Mouse (Mus musculus): ENCODE measurements around the gene Adgrf3. TPM values are rescaled to one million over a fixed set of nuclear protein-coding genes. Genes with fewer than 3 reads are reported as not detected.

Gene Adgrf3
- total and polyA plus RNA-seq, 3 experiments = 1.0 to 2.3 (median 2.2) TPM

GRCm38 (mm10) chr5:30245861-30246416 is 40.4 kb upstream of the Adgrf3 start:
- Histone ChIP-seq H3K9ac (ENCODE audit: insufficient read depth, low read depth) (no peak overlapping the region), H3K36me3 (replicated peaks in 1 of 2; ENCODE audit: control insufficient read depth in 1 of 2, insufficient read depth in 1 of 2, low read length in 1 of 2) (peaks cover 6 to 31% of the 10 kb centered on the region in 2 experiments), H3K4me1 (ENCODE audit: control insufficient read depth in 1 of 2, insufficient read depth in 2 of 2) (peaks cover 2 to 40% of the 10 kb centered on the region in 2 experiments; a peak in 3 of 4 replicates), H3K4me3 (replicated peaks in 1 of 3; ENCODE audit: low read depth in 2 of 3, low read length in 2 of 3, poor library complexity in 1 of 3) (no peak overlapping the region), H3K27me3 (replicated peaks) (no peaks in the 10 kb centered on the region), H3K4me2 (ENCODE audit: insufficient read depth, low read depth, poor library complexity, severe bottlenecking) (no peak overlapping the region), H3K27ac (ENCODE audit: insufficient read depth, low read depth) (no peak overlapping the region), H3K79me2 (replicated peaks; ENCODE audit: control insufficient read depth, extremely low read depth, insufficient read depth, poor library complexity, severe bottlenecking) (peaks cover 35% of the 10 kb centered on the region), H3K9me3 (replicated peaks; ENCODE audit: low read length) (no peaks in the 10 kb centered on the region)
- dilution Hi-C loops (cut with MboI; ENCODE audit: extremely low pct_ligation_motif_present, extremely low pct_unique_long_range_greater_than_20kb, low sequenced_read_pairs) = no loop called here
- no peak for DNase-seq (ENCODE audit: extremely low read depth)
- in situ Hi-C loops (cut with MboI; ENCODE audit: low pct_ligation_motif_present, low pct_unique_long_range_greater_than_20kb, low sequenced_read_pairs) = no loop called here
- TF ChIP-seq BHLHE40 (IDR thresholded peaks at IDR 0.05; ENCODE audit: low read depth, low read length) (peak; percentile 65), CHD1 (IDR thresholded peaks at IDR 0.05; ENCODE audit: low read depth, low read length) (no peak)

GRCm38 (mm10) chr5:30243741-30244140 is 38.2 kb upstream of the Adgrf3 start:
- H3K4me3 ChIP-seq (replicated peaks in 1 of 3; ENCODE audit: low read depth in 2 of 3, low read length in 2 of 3, poor library complexity in 1 of 3) = no peak overlapping the region
- no peak overlapping the region for H3K4me2 ChIP-seq (ENCODE audit: insufficient read depth, low read depth, poor library complexity, severe bottlenecking)
- H3K36me3 ChIP-seq (replicated peaks in 1 of 2; ENCODE audit: control insufficient read depth in 1 of 2, insufficient read depth in 1 of 2, low read length in 1 of 2) = peaks cover under 1 to 22% of the 10 kb centered on the region in 2 experiments
- peak; percentile 45 for DNase-seq (ENCODE audit: extremely low read depth)
- H3K79me2 ChIP-seq (replicated peaks; ENCODE audit: control insufficient read depth, extremely low read depth, insufficient read depth, poor library complexity, severe bottlenecking) = peaks cover 45% of the 10 kb centered on the region
- no peaks in the 10 kb centered on the region for H3K9me3 ChIP-seq (replicated peaks; ENCODE audit: low read length)
- H3K9ac ChIP-seq (ENCODE audit: insufficient read depth, low read depth) = no peak overlapping the region
- dilution Hi-C loops (cut with MboI; ENCODE audit: extremely low pct_ligation_motif_present, extremely low pct_unique_long_range_greater_than_20kb, low sequenced_read_pairs) = no loop called here
- H3K27me3 ChIP-seq (replicated peaks) = no peaks in the 10 kb centered on the region
- in situ Hi-C loops (cut with MboI; ENCODE audit: low pct_ligation_motif_present, low pct_unique_long_range_greater_than_20kb, low sequenced_read_pairs) = no loop called here
- peaks cover 2 to 47% of the 10 kb centered on the region in 2 experiments; a peak in 3 of 4 replicates for H3K4me1 ChIP-seq (ENCODE audit: control insufficient read depth in 1 of 2, insufficient read depth in 2 of 2)
- no peak for TF ChIP-seq ZMIZ1 (IDR thresholded peaks at IDR 0.05; ENCODE audit: low read depth, low read length)
- no peak for TF ChIP-seq PAX5 (IDR thresholded peaks at IDR 0.05; ENCODE audit: low read length)
- peak; percentile 56 to 59 for TF ChIP-seq CTCF (conservative IDR thresholded peaks at IDR 0.05 in 1 of 2, IDR thresholded peaks at IDR 0.05 in 1 of 2; ENCODE audit: low read depth in 2 of 2, low read length in 2 of 2)
- TF ChIP-seq TCF12 (IDR thresholded peaks at IDR 0.05; ENCODE audit: low read depth, low read length) = no peak
- no peak for TF ChIP-seq RAD21 (IDR thresholded peaks at IDR 0.05; ENCODE audit: low read depth, low read length)
- no peak overlapping the region for H3K27ac ChIP-seq (ENCODE audit: insufficient read depth, low read depth)

GRCm38 (mm10) chr5:30242410-30242809 is 36.9 kb upstream of the Adgrf3 start:
- Histone ChIP-seq H3K36me3 (replicated peaks in 1 of 2; ENCODE audit: control insufficient read depth in 1 of 2, insufficient read depth in 1 of 2, low read length in 1 of 2) (peaks cover 0 to 21% of the 10 kb centered on the region in 2 experiments), H3K9me3 (replicated peaks; ENCODE audit: low read length) (no peaks in the 10 kb centered on the region), H3K4me2 (ENCODE audit: insufficient read depth, low read depth, poor library complexity, severe bottlenecking) (no peak overlapping the region), H3K4me1 (ENCODE audit: control insufficient read depth in 1 of 2, insufficient read depth in 2 of 2) (peaks cover 2 to 53% of the 10 kb centered on the region in 2 experiments; a peak in 3 of 4 replicates), H3K9ac (ENCODE audit: insufficient read depth, low read depth) (no peak overlapping the region), H3K79me2 (replicated peaks; ENCODE audit: control insufficient read depth, extremely low read depth, insufficient read depth, poor library complexity, severe bottlenecking) (peaks cover 55% of the 10 kb centered on the region), H3K27ac (ENCODE audit: insufficient read depth, low read depth) (no peak overlapping the region), H3K27me3 (replicated peaks) (no peaks in the 10 kb centered on the region), H3K4me3 (replicated peaks in 1 of 3; ENCODE audit: low read depth in 2 of 3, low read length in 2 of 3, poor library complexity in 1 of 3) (no peak overlapping the region)
- TF ChIP-seq ETS1 (conservative IDR thresholded peaks at IDR 0.05; ENCODE audit: low read depth, low read length) (no peak), ELF1 (IDR thresholded peaks at IDR 0.05; ENCODE audit: low read depth, low read length) (no peak), PAX5 (IDR thresholded peaks at IDR 0.05; ENCODE audit: low read length) (no peak), MAX (IDR thresholded peaks at IDR 0.05; ENCODE audit: low read length) (no peak), KAT2A (IDR thresholded peaks at IDR 0.05; ENCODE audit: insufficient replicate concordance, low read length) (no peak), MAFK (IDR thresholded peaks at IDR 0.05; ENCODE audit: insufficient replicate concordance, low read length) (no peak), USF1 (IDR thresholded peaks at IDR 0.05; ENCODE audit: low read depth, low read length) (no peak), MEF2A (IDR thresholded peaks at IDR 0.05; ENCODE audit: borderline replicate concordance, low read depth, low read length) (no peak), SIN3A (IDR thresholded peaks at IDR 0.05; ENCODE audit: low read length) (no peak), POLR2AphosphoS2 (IDR thresholded peaks at IDR 0.05; ENCODE audit: low read depth, low read length) (no peak), TBP (conservative IDR thresholded peaks at IDR 0.05; ENCODE audit: low read depth, low read length) (no peak), RCOR1 (conservative IDR thresholded peaks at IDR 0.05; ENCODE audit: low read depth, low read length) (no peak), ZMIZ1 (IDR thresholded peaks at IDR 0.05; ENCODE audit: low read depth, low read length) (no peak), MAZ (IDR thresholded peaks at IDR 0.05; ENCODE audit: low read depth, low read length) (no peak), ZC3H11A (IDR thresholded peaks at IDR 0.05; ENCODE audit: low read depth, low read length) (no peak), RAD21 (IDR thresholded peaks at IDR 0.05; ENCODE audit: low read depth, low read length) (no peak), ZKSCAN1 (IDR thresholded peaks at IDR 0.05; ENCODE audit: borderline replicate concordance, low read depth, low read length) (no peak)
- dilution Hi-C loops (cut with MboI; ENCODE audit: extremely low pct_ligation_motif_present, extremely low pct_unique_long_range_greater_than_20kb, low sequenced_read_pairs) (no loop called here), in situ Hi-C loops (cut with MboI; ENCODE audit: low pct_ligation_motif_present, low pct_unique_long_range_greater_than_20kb, low sequenced_read_pairs) (no loop called here)
- DNase-seq (ENCODE audit: extremely low read depth) = no peak
